Mouse (Mus musculus) limb, embryonic 10.5 days (tissue): ENCODE data around the gene Tectb. TPM values are rescaled to one million over a fixed set of nuclear protein-coding genes. Genes with fewer than 3 reads are reported as not detected.

Source experiments
- DNase-seq: peaks from one replicate; pipeline ENCODE4 v3.0.0-alpha.2; 2017; ENCODE audit warnings: low spot score
- H3K27ac ChIP-seq: fragments of 300-500 bp; sonication (generic); 2 replicates; pipeline ENCODE4 v1.5.1; 2016; ENCODE audit warnings: mild to moderate bottlenecking
- H3K27me3 ChIP-seq: fragments of 300-500 bp; sonication (generic); 2 replicates; pipeline ENCODE4 v1.6.1; 2016; ENCODE audit warnings: low read depth, mild to moderate bottlenecking; ENCODE audit not compliant: poor library complexity, severe bottlenecking
- H3K36me3 ChIP-seq: fragments of 300-500 bp; sonication (generic); 2 replicates; pipeline ENCODE4 v1.6.1; 2016; ENCODE audit warnings: mild to moderate bottlenecking, moderate library complexity
- H3K4me1 ChIP-seq: fragments of 300-500 bp; sonication (generic); 2 replicates; pipeline ENCODE4 v1.6.1; 2016
- H3K4me3 ChIP-seq: fragments of 300-500 bp; sonication (generic); 2 replicates; pipeline ENCODE4 v1.5.1; 2016; ENCODE audit warnings: mild to moderate bottlenecking, moderate library complexity
- H3K9me3 ChIP-seq: fragments of 300-500 bp; sonication (generic); replicated peaks from 2 replicates; pipeline ENCODE4 v1.6.1; 2016; ENCODE audit warnings: mild to moderate bottlenecking
- WGBS: fragments of 180-500 bp; shearing (Covaris S2); methylation state at CpG from one replicate; pipeline ENCODE4 v1.1.7; 2016; 5-methylcytosine and 5-hydroxymethylcytosine counted together
- polyA plus RNA-seq: library from polyadenylated mRNA; unstranded; fragments of >200 nt; fragmentation: Nextera tagmentation; extraction: Ambion mirVana; gene quantifications from 2 replicates; pipeline ENCODE4 v1.2.1, GENCODE M21; 2016

Tectb gene
- polyA plus RNA-seq: not detected in 2 replicates

- WGBS: 88% methylated on average over 5 of the region's 5 CpGs
- no peaks in the 10 kb centered on the region for H3K36me3 ChIP-seq
Measured at GRCm38 (mm10) chr19:55180433-55180832, at the start of gene Tectb. TSS of gene Tectb (plus strand) at chr19:55180733.

GRCm38 (mm10) chr19:55131747-55132146 is 48.8 kb upstream of the Tectb start:
- Histone ChIP-seq H3K27ac (no peak overlapping the region), H3K27me3 (no peaks in the 10 kb centered on the region), H3K36me3 (no peaks in the 10 kb centered on the region), H3K4me1 (peaks cover 12% of the 10 kb centered on the region), H3K9me3 (no peaks in the 10 kb centered on the region), H3K4me3 (no peak overlapping the region)
- 55% methylated on average over 1 of the region's 1 CpGs for WGBS
- DNase-seq: no peak

More at GRCm38 (mm10) chr19:55180433-55180832, at the start of gene Tectb:
- DNase-seq: no peak
- no peaks in the 10 kb centered on the region for H3K27me3 ChIP-seq
- H3K27ac ChIP-seq: no peak within 1 kb of the TSS
- no peaks in the 10 kb centered on the region for H3K4me1 ChIP-seq
- no peaks in the 10 kb centered on the region for H3K9me3 ChIP-seq
- H3K4me3 ChIP-seq: no peak within 1 kb of the TSS

- Histone ChIP-seq H3K27ac (no peak overlapping the region), H3K36me3 (no peaks in the 10 kb centered on the region), H3K4me3 (no peak overlapping the region), H3K9me3 (no peaks in the 10 kb centered on the region), H3K27me3 (no peaks in the 10 kb centered on the region), H3K4me1 (peaks cover 6% of the 10 kb centered on the region)
- WGBS: 75% methylated on average over 3 of the region's 3 CpGs
- no peak for DNase-seq
Measured at GRCm38 (mm10) chr19:55132476-55132875, 48.1 kb upstream of the Tectb start.

- H3K4me1 ChIP-seq: 0 out of 2 replicates have a peak, but pooled peaks cover 3% of the 10 kb centered on the region
- no peaks in the 10 kb centered on the region for H3K9me3 ChIP-seq
- WGBS: 74% methylated on average over 9 of the region's 9 CpGs
- H3K4me3 ChIP-seq: no peak overlapping the region
- H3K36me3 ChIP-seq: no peaks in the 10 kb centered on the region
- H3K27me3 ChIP-seq: no peaks in the 10 kb centered on the region
- DNase-seq: no peak
- H3K27ac ChIP-seq: no peak overlapping the region
Measured at GRCm38 (mm10) chr19:55134521-55134920, 46.0 kb upstream of the Tectb start.

GRCm38 (mm10) chr19:55135918-55136317 is 44.6 kb upstream of the Tectb start:
- Histone ChIP-seq H3K9me3 (no peaks in the 10 kb centered on the region), H3K27me3 (no peaks in the 10 kb centered on the region), H3K36me3 (no peaks in the 10 kb centered on the region), H3K4me3 (no peak overlapping the region), H3K4me1 (0 out of 2 replicates have a peak, but pooled peaks cover 3% of the 10 kb centered on the region), H3K27ac (no peak overlapping the region)
- WGBS: 91% methylated on average over 3 of the region's 3 CpGs
- DNase-seq: no peak

GRCm38 (mm10) chr19:55136693-55137427 is 43.7 kb upstream of the Tectb start:
- Histone ChIP-seq H3K4me3 (no peak overlapping the region), H3K4me1 (0 out of 2 replicates have a peak, but pooled peaks cover 3% of the 10 kb centered on the region), H3K36me3 (no peaks in the 10 kb centered on the region), H3K27ac (no peak overlapping the region), H3K9me3 (no peaks in the 10 kb centered on the region), H3K27me3 (no peaks in the 10 kb centered on the region)
- WGBS: 67% methylated on average over 4 of the region's 4 CpGs
- DNase-seq: no peak

GRCm38 (mm10) chr19:55137884-55138283 is 42.6 kb upstream of the Tectb start:
- no peak overlapping the region for H3K27ac ChIP-seq
- H3K4me1 ChIP-seq: 0 out of 2 replicates have a peak, but pooled peaks cover 3% of the 10 kb centered on the region
- H3K4me3 ChIP-seq: no peak overlapping the region
- no peaks in the 10 kb centered on the region for H3K36me3 ChIP-seq
- no peaks in the 10 kb centered on the region for H3K27me3 ChIP-seq
- WGBS: 68% methylated on average over 7 of the region's 7 CpGs
- H3K9me3 ChIP-seq: no peaks in the 10 kb centered on the region
- no peak for DNase-seq

- H3K36me3 ChIP-seq: no peaks in the 10 kb centered on the region
- WGBS: 90% methylated on average over 7 of the region's 7 CpGs
- DNase-seq: no peak
- no peaks in the 10 kb centered on the region for H3K27me3 ChIP-seq
- H3K4me3 ChIP-seq: no peak overlapping the region
- H3K4me1 ChIP-seq: peaks cover 6% of the 10 kb centered on the region
- no peaks in the 10 kb centered on the region for H3K9me3 ChIP-seq
- no peak overlapping the region for H3K27ac ChIP-seq
Measured at GRCm38 (mm10) chr19:55138506-55138905, 42.0 kb upstream of the Tectb start.

- WGBS: 87% methylated on average over 7 of the region's 7 CpGs
- no peak overlapping the region for H3K27ac ChIP-seq
- H3K4me1 ChIP-seq: peaks cover 13% of the 10 kb centered on the region
- no peaks in the 10 kb centered on the region for H3K36me3 ChIP-seq
- H3K4me3 ChIP-seq: no peak overlapping the region
- no peaks in the 10 kb centered on the region for H3K9me3 ChIP-seq
- H3K27me3 ChIP-seq: no peaks in the 10 kb centered on the region
- DNase-seq: no peak
Measured at GRCm38 (mm10) chr19:55139301-55139700, 41.2 kb upstream of the Tectb start.

- 65% methylated on average over 11 of the region's 11 CpGs for WGBS
- Histone ChIP-seq H3K4me3 (no peak overlapping the region), H3K4me1 (peaks cover 17% of the 10 kb centered on the region), H3K9me3 (no peaks in the 10 kb centered on the region), H3K36me3 (no peaks in the 10 kb centered on the region), H3K27me3 (no peaks in the 10 kb centered on the region), H3K27ac (peak overlapping the region; percentile 66)
- no peak for DNase-seq
Measured at GRCm38 (mm10) chr19:55143391-55144300, 36.9 kb upstream of the Tectb start.

- no peaks in the 10 kb centered on the region for H3K27me3 ChIP-seq
- no peak for DNase-seq
- H3K9me3 ChIP-seq: no peaks in the 10 kb centered on the region
- H3K4me1 ChIP-seq: peaks cover 23% of the 10 kb centered on the region
- no peak overlapping the region for H3K4me3 ChIP-seq
- 77% methylated on average over 5 of the region's 5 CpGs for WGBS
- H3K27ac ChIP-seq: peak overlapping the region; percentile 66
- no peaks in the 10 kb centered on the region for H3K36me3 ChIP-seq
Measured at GRCm38 (mm10) chr19:55144691-55145090, 35.8 kb upstream of the Tectb start.

- H3K4me1 ChIP-seq: peaks cover 23% of the 10 kb centered on the region
- H3K27ac ChIP-seq: no peak overlapping the region
- H3K36me3 ChIP-seq: no peaks in the 10 kb centered on the region
- DNase-seq: no peak
- H3K4me3 ChIP-seq: no peak overlapping the region
- no peaks in the 10 kb centered on the region for H3K9me3 ChIP-seq
- whole genome bisulfite sequencing: 74% methylated on average over 2 of the region's 2 CpGs
- no peaks in the 10 kb centered on the region for H3K27me3 ChIP-seq
Measured at GRCm38 (mm10) chr19:55145136-55145535, 35.4 kb upstream of the Tectb start.

GRCm38 (mm10) chr19:55147568-55147967 is 33.0 kb upstream of the Tectb start:
- DNase-seq: no peak
- Histone ChIP-seq H3K27me3 (no peaks in the 10 kb centered on the region), H3K4me3 (no peak overlapping the region), H3K36me3 (no peaks in the 10 kb centered on the region), H3K27ac (no peak overlapping the region), H3K9me3 (no peaks in the 10 kb centered on the region), H3K4me1 (peaks cover 23% of the 10 kb centered on the region)
- 81% methylated on average over 9 of the region's 9 CpGs for WGBS
